Mouse (Mus musculus) ES-E14 (cell line): ENCODE data around the gene Mob3b.

ENCODE experiments used
- ZC3H11A ChIP-seq: IDR thresholded peaks from 2 replicates; pipeline ENCODE4 v1.6.1; 2012; ENCODE audit warnings: low read depth, mild to moderate bottlenecking, inconsistent platforms, low read length, borderline replicate concordance
- ZNF384 ChIP-seq: IDR thresholded peaks from 2 replicates; pipeline ENCODE4 v1.6.1; 2012; ENCODE audit warnings: low read depth, low read length, inconsistent platforms

DNA sequence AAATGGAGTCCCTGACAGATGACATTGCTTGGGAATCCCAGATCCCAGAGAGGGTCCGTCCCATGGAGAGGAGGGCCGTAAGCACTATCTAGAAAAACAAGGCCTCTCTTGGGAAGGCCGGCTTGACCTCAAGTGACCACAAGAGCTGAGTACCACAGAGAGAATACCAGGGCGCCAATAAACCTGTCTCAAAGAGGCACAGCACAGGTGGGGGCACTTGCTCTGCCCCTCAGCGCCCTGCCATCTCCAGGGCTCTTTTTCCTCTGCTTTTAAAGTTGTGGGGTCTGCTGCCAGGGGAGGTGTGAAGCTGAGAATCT lies 107.6 kb downstream of the Mob3b start:
- TF ChIP-seq ZC3H11A (no peak), ZNF384 (no peak)
